Mouse (Mus musculus): ENCODE results near the gene Fam114a1. TPM values are rescaled to one million over a fixed set of nuclear protein-coding genes. Genes with fewer than 3 reads are reported as not detected.

Fam114a1 gene
- polyA plus RNA-seq, 1 experiment, result 18.5 TPM

DNA sequence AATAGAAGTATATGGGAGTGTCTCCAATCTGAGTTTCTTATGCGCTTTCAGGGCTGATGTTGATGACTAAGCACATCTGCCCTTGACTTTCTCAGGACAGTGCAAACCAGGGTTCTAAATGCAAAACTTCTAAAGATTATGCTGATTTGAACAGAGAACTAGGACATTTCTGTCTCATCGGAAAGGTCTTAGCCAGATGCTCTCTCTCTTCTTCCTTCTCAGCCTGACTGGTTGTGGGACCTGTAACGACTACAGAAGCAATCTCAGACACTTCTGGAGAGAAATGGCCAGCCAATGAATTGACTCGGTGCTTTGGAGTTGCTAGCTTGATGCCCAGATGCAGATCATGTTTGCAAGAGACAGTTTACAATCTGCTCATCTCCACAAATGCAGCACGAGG, 80.0 kb downstream of the Fam114a1 start:
- TF ChIP-seq USF1 (IDR thresholded peaks at IDR 0.05; ENCODE audit: low read depth), result no peak
- no peak for TF ChIP-seq TCF12 (IDR thresholded peaks at IDR 0.05; ENCODE audit: insufficient read depth, poor library complexity, severe bottlenecking)
- no peak for TF ChIP-seq MYOG (IDR thresholded peaks at IDR 0.05; ENCODE audit: control insufficient read depth in 1 of 3, insufficient read depth in 1 of 3, insufficient read length in 2 of 3, low read depth in 2 of 3)
- no peak for TF ChIP-seq MYOD1 (IDR thresholded peaks at IDR 0.05; ENCODE audit: control insufficient read depth in 1 of 3, insufficient read length in 2 of 3, low read depth in 2 of 3)
- TF ChIP-seq CEBPB (IDR thresholded peaks at IDR 0.05; ENCODE audit: insufficient read depth, poor library complexity, severe bottlenecking), result no peak
- no peak for TF ChIP-seq MAX (IDR thresholded peaks at IDR 0.05; ENCODE audit: low read depth)
- TF ChIP-seq E2F4 (IDR thresholded peaks at IDR 0.05; ENCODE audit: insufficient read depth), result no peak
- no peak for TF ChIP-seq TCF3 (IDR thresholded peaks at IDR 0.05; ENCODE audit: insufficient read length, low read depth)
- no peak for TF ChIP-seq POLR2AphosphoS2 (IDR thresholded peaks at IDR 0.05; ENCODE audit: insufficient read length, low read depth)
- Histone ChIP-seq H3K79me2 (ENCODE audit: control insufficient read depth, insufficient read depth) (no peaks in the 10 kb centered on the region), H3K4me3 (no peak overlapping the region), H3K36me3 (ENCODE audit: control insufficient read depth, insufficient read depth) (no peaks in the 10 kb centered on the region), H3K27me3 (ENCODE audit: control insufficient read depth, insufficient read depth, insufficient read length) (no peaks in the 10 kb centered on the region), H3ac (ENCODE audit: control insufficient read depth, insufficient read length) (no peak overlapping the region), H3K4me2 (ENCODE audit: low read depth) (no peak overlapping the region)

- Histone ChIP-seq H3ac (ENCODE audit: control insufficient read depth, insufficient read length) (no peak overlapping the region), H3K79me2 (ENCODE audit: control insufficient read depth, insufficient read depth) (no peaks in the 10 kb centered on the region), H3K4me3 (no peak overlapping the region), H3K4me2 (ENCODE audit: low read depth) (no peak overlapping the region), H3K36me3 (ENCODE audit: control insufficient read depth, insufficient read depth) (no peaks in the 10 kb centered on the region), H3K27me3 (ENCODE audit: control insufficient read depth, insufficient read depth, insufficient read length) (no peaks in the 10 kb centered on the region)
- no peak for TF ChIP-seq POLR2AphosphoS2 (IDR thresholded peaks at IDR 0.05; ENCODE audit: insufficient read length, low read depth)
- no peak for TF ChIP-seq E2F4 (IDR thresholded peaks at IDR 0.05; ENCODE audit: insufficient read depth)
- no peak for TF ChIP-seq TCF3 (IDR thresholded peaks at IDR 0.05; ENCODE audit: insufficient read length, low read depth)
- no peak for TF ChIP-seq CEBPB (IDR thresholded peaks at IDR 0.05; ENCODE audit: insufficient read depth, poor library complexity, severe bottlenecking)
- no peak for TF ChIP-seq TCF12 (IDR thresholded peaks at IDR 0.05; ENCODE audit: insufficient read depth, poor library complexity, severe bottlenecking)
- TF ChIP-seq SRF (IDR thresholded peaks at IDR 0.05; ENCODE audit: control insufficient read depth, insufficient read length, low read depth), result no peak
- no peak for TF ChIP-seq MYOD1 (IDR thresholded peaks at IDR 0.05; ENCODE audit: control insufficient read depth in 1 of 3, insufficient read length in 2 of 3, low read depth in 2 of 3)
- TF ChIP-seq USF1 (IDR thresholded peaks at IDR 0.05; ENCODE audit: low read depth), result no peak
- TF ChIP-seq MYOG (IDR thresholded peaks at IDR 0.05; ENCODE audit: control insufficient read depth in 1 of 3, insufficient read depth in 1 of 3, insufficient read length in 2 of 3, low read depth in 2 of 3), result no peak
- TF ChIP-seq MAX (IDR thresholded peaks at IDR 0.05; ENCODE audit: low read depth), result no peak
- TF ChIP-seq POLR2A (IDR thresholded peaks at IDR 0.05; ENCODE audit: insufficient read length, low read depth), result no peak
- TF ChIP-seq REST (IDR thresholded peaks at IDR 0.05; ENCODE audit: insufficient read depth, insufficient read length), result no peak
Observed at GRCm38 (mm10) chr5:65051513-65051912, 81.6 kb downstream of the Fam114a1 start.

DNA sequence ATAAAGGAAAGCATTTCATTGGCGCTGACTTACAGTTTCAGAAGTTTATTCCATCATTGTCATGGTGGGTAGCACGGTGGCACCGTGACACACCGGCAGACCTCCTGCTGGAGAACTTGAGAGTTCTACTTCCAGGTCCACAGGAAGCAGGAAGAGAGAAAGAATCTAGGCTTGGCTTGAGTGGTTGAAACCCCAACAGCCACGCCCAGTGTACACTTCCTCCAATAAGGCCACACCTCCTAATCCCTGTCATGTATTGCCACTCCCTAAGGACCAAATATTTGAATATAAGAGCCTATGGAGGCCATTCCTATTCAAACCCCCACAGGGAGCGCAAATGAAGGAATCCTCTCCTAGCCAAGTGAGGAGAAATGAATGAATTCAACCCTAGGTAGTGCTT, 87.7 kb downstream of the Fam114a1 start:
- H3K79me2 ChIP-seq (ENCODE audit: control insufficient read depth, insufficient read depth), result no peaks in the 10 kb centered on the region
- H3K27me3 ChIP-seq (ENCODE audit: control insufficient read depth, insufficient read depth, insufficient read length), result no peaks in the 10 kb centered on the region
- no peak overlapping the region for H3K4me2 ChIP-seq (ENCODE audit: low read depth)
- H3ac ChIP-seq (ENCODE audit: control insufficient read depth, insufficient read length), result no peak overlapping the region
- H3K4me3 ChIP-seq, result no peak overlapping the region
- TF ChIP-seq POLR2AphosphoS2 (IDR thresholded peaks at IDR 0.05; ENCODE audit: insufficient read length, low read depth) (no peak), MYOG (IDR thresholded peaks at IDR 0.05; ENCODE audit: control insufficient read depth in 1 of 3, insufficient read depth in 1 of 3, insufficient read length in 2 of 3, low read depth in 2 of 3) (no peak), USF1 (IDR thresholded peaks at IDR 0.05; ENCODE audit: low read depth) (no peak), POLR2A (IDR thresholded peaks at IDR 0.05; ENCODE audit: insufficient read length, low read depth) (no peak), MAX (IDR thresholded peaks at IDR 0.05; ENCODE audit: low read depth) (no peak), TCF12 (IDR thresholded peaks at IDR 0.05; ENCODE audit: insufficient read depth, poor library complexity, severe bottlenecking) (no peak), MYOD1 (IDR thresholded peaks at IDR 0.05; ENCODE audit: control insufficient read depth in 1 of 3, insufficient read length in 2 of 3, low read depth in 2 of 3) (no peak), E2F4 (IDR thresholded peaks at IDR 0.05; ENCODE audit: insufficient read depth) (no peak), REST (IDR thresholded peaks at IDR 0.05; ENCODE audit: insufficient read depth, insufficient read length) (no peak)
- no peaks in the 10 kb centered on the region for H3K36me3 ChIP-seq (ENCODE audit: control insufficient read depth, insufficient read depth)

DNA sequence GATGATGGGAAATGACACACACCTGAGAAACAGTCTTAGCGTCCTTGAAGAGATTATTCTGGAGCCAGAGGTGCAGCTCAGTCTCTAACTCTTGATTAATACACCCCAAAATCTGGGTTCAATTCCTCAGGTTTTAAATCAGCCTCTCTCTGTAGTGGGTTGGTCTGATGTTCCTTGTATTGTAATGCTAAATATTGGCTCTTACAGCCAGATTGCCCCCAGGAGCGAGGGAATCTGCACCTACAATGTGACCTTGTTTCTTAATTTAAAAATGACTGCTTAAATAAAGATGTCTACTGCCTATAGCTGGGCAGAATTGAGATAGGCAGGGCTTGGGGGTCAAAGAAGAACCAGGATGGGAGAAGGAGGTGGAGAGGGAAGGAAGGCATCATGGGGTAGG, 89.9 kb downstream of the Fam114a1 start:
- Histone ChIP-seq H3K79me2 (ENCODE audit: control insufficient read depth, insufficient read depth) (no peaks in the 10 kb centered on the region), H3K4me3 (no peak overlapping the region), H3K36me3 (ENCODE audit: control insufficient read depth, insufficient read depth) (no peaks in the 10 kb centered on the region), H3ac (ENCODE audit: control insufficient read depth, insufficient read length) (no peak overlapping the region), H3K27me3 (ENCODE audit: control insufficient read depth, insufficient read depth, insufficient read length) (no peaks in the 10 kb centered on the region), H3K4me2 (ENCODE audit: low read depth) (no peak overlapping the region)
- no peak for TF ChIP-seq MYOG (IDR thresholded peaks at IDR 0.05; ENCODE audit: control insufficient read depth in 1 of 3, insufficient read depth in 1 of 3, insufficient read length in 2 of 3, low read depth in 2 of 3)
- no peak for TF ChIP-seq E2F4 (IDR thresholded peaks at IDR 0.05; ENCODE audit: insufficient read depth)
- TF ChIP-seq CEBPB (IDR thresholded peaks at IDR 0.05; ENCODE audit: insufficient read depth, poor library complexity, severe bottlenecking), result no peak
- no peak for TF ChIP-seq SRF (IDR thresholded peaks at IDR 0.05; ENCODE audit: control insufficient read depth, insufficient read length, low read depth)
- no peak for TF ChIP-seq POLR2AphosphoS2 (IDR thresholded peaks at IDR 0.05; ENCODE audit: insufficient read length, low read depth)
- no peak for TF ChIP-seq MAX (IDR thresholded peaks at IDR 0.05; ENCODE audit: low read depth)
- no peak for TF ChIP-seq MYOD1 (IDR thresholded peaks at IDR 0.05; ENCODE audit: control insufficient read depth in 1 of 3, insufficient read length in 2 of 3, low read depth in 2 of 3)
- no peak for TF ChIP-seq TCF3 (IDR thresholded peaks at IDR 0.05; ENCODE audit: insufficient read length, low read depth)
- no peak for TF ChIP-seq USF1 (IDR thresholded peaks at IDR 0.05; ENCODE audit: low read depth)
- TF ChIP-seq POLR2A (IDR thresholded peaks at IDR 0.05; ENCODE audit: insufficient read length, low read depth), result no peak
- no peak for TF ChIP-seq TCF12 (IDR thresholded peaks at IDR 0.05; ENCODE audit: insufficient read depth, poor library complexity, severe bottlenecking)
- no peak for TF ChIP-seq REST (IDR thresholded peaks at IDR 0.05; ENCODE audit: insufficient read depth, insufficient read length)

- Histone ChIP-seq H3K4me3 (no peak overlapping the region), H3ac (ENCODE audit: control insufficient read depth, insufficient read length) (no peak overlapping the region), H3K4me2 (ENCODE audit: low read depth) (no peak overlapping the region), H3K36me3 (ENCODE audit: control insufficient read depth, insufficient read depth) (no peaks in the 10 kb centered on the region), H3K27me3 (ENCODE audit: control insufficient read depth, insufficient read depth, insufficient read length) (no peaks in the 10 kb centered on the region), H3K79me2 (ENCODE audit: control insufficient read depth, insufficient read depth) (no peaks in the 10 kb centered on the region)
- TF ChIP-seq TCF3 (IDR thresholded peaks at IDR 0.05; ENCODE audit: insufficient read length, low read depth) (no peak), MYOD1 (IDR thresholded peaks at IDR 0.05; ENCODE audit: control insufficient read depth in 1 of 3, insufficient read length in 2 of 3, low read depth in 2 of 3) (no peak), USF1 (IDR thresholded peaks at IDR 0.05; ENCODE audit: low read depth) (no peak), REST (IDR thresholded peaks at IDR 0.05; ENCODE audit: insufficient read depth, insufficient read length) (no peak), MAX (IDR thresholded peaks at IDR 0.05; ENCODE audit: low read depth) (no peak), MYOG (IDR thresholded peaks at IDR 0.05; ENCODE audit: control insufficient read depth in 1 of 3, insufficient read depth in 1 of 3, insufficient read length in 2 of 3, low read depth in 2 of 3) (no peak), TCF12 (IDR thresholded peaks at IDR 0.05; ENCODE audit: insufficient read depth, poor library complexity, severe bottlenecking) (no peak), CEBPB (IDR thresholded peaks at IDR 0.05; ENCODE audit: insufficient read depth, poor library complexity, severe bottlenecking) (no peak), SRF (IDR thresholded peaks at IDR 0.05; ENCODE audit: control insufficient read depth, insufficient read length, low read depth) (no peak)
Observed at GRCm38 (mm10) chr5:65062236-65062635, 92.4 kb downstream of the Fam114a1 start.
